Mouse (Mus musculus): ENCODE data around the gene Rnf185.

The Rnf185 gene

GRCm38 (mm10) chr11:3443091-3443490, 9.1 kb downstream of the Rnf185 start:
- DNase-seq: no peak

GRCm38 (mm10) chr11:3442677-3443076, 9.5 kb downstream of the Rnf185 start:
- no peak for DNase-seq

- DNase-seq: peak; percentile 77 to 82
Observed at GRCm38 (mm10) chr11:3441696-3442443, 10.3 kb downstream of the Rnf185 start.

- no peak for DNase-seq
Observed at GRCm38 (mm10) chr11:3437621-3438020, 14.5 kb downstream of the Rnf185 start.

- no peak for DNase-seq
Observed at GRCm38 (mm10) chr11:3433809-3434208, 18.4 kb downstream of the Rnf185 start.

GRCm38 (mm10) chr11:3431976-3432603, 20.1 kb downstream of the Rnf185 start:
- no peak for DNase-seq

- DNase-seq: no peak
Observed at GRCm38 (mm10) chr11:3431515-3431914, 20.6 kb downstream of the Rnf185 start.

GRCm38 (mm10) chr11:3428632-3429031, 23.5 kb downstream of the Rnf185 start:
- DNase-seq: no peak

- DNase-seq: no peak
Observed at GRCm38 (mm10) chr11:3427697-3428230, 24.4 kb downstream of the Rnf185 start.

GRCm38 (mm10) chr11:3422242-3422641, 29.9 kb downstream of the Rnf185 start:
- no peak for DNase-seq

GRCm38 (mm10) chr11:3418741-3419140, 33.4 kb downstream of the Rnf185 start:
- DNase-seq: no peak

- no peak for DNase-seq
Observed at GRCm38 (mm10) chr11:3417795-3418194, 34.4 kb downstream of the Rnf185 start.

GRCm38 (mm10) chr11:3416399-3416798, 35.8 kb downstream of the Rnf185 start:
- no peak for DNase-seq

- no peak for DNase-seq
Observed at GRCm38 (mm10) chr11:3412111-3412510, 40.1 kb downstream of the Rnf185 start.

GRCm38 (mm10) chr11:3408997-3409732, 43.0 kb downstream of the Rnf185 start, which contains the start of gene Limk2:
Gene Limk2, minus strand, starts transcription at chr11:3409189.
- peak; percentile 96 to 97 for DNase-seq

- peak; percentile 17 to 18 for DNase-seq
Observed at GRCm38 (mm10) chr11:3408131-3408996, 43.8 kb downstream of the Rnf185 start.

GRCm38 (mm10) chr11:3404287-3405047, 47.7 kb downstream of the Rnf185 start:
- DNase-seq: no peak

GRCm38 (mm10) chr11:3403024-3403423, 49.1 kb downstream of the Rnf185 start:
- no peak for DNase-seq

GRCm38 (mm10) chr11:3398318-3398717, 53.8 kb downstream of the Rnf185 start:
- DNase-seq: no peak

- no peak for DNase-seq
Observed at GRCm38 (mm10) chr11:3396562-3396961, 55.6 kb downstream of the Rnf185 start.

- DNase-seq: no peak
Observed at GRCm38 (mm10) chr11:3396091-3396490, 56.1 kb downstream of the Rnf185 start.

- DNase-seq: no peak
Observed at GRCm38 (mm10) chr11:3394520-3394919, 57.6 kb downstream of the Rnf185 start.

Data from cerebellum, postnatal 14 days (tissue).